Mouse (Mus musculus) liver, postnatal 0 days (tissue): Measurements from ENCODE around the gene Hjurp. TPM values are rescaled to one million over a fixed set of nuclear protein-coding genes. Genes with fewer than 3 reads are reported as not detected.

Source experiments
- ATAC-seq: fragments of 200-750 bp; cut with Nextera tagmentation; 2 replicates; pipeline ENCODE4 v1.8.0; 2017; ENCODE audit warnings: mild to moderate bottlenecking, moderate library complexity
- DNase-seq: peaks from one replicate; pipeline ENCODE4 v3.0.0-alpha.2; 2016
- H3K27ac ChIP-seq: fragments of 300-500 bp; sonication (generic); 2 replicates; pipeline ENCODE4 v1.5.1; 2014; ENCODE audit warnings: antibody characterized with exemption, moderate library complexity, mild to moderate bottlenecking, low read depth
- H3K27me3 ChIP-seq: fragments of 300-500 bp; sonication (generic); 2 replicates; pipeline ENCODE4 v1.6.1; 2014; ENCODE audit warnings: low read length, control low read depth, mixed read lengths; ENCODE audit not compliant: insufficient read depth
- H3K36me3 ChIP-seq: fragments of 300-500 bp; sonication (generic); replicated peaks from 2 replicates; pipeline ENCODE4 v1.6.1; 2014; ENCODE audit warnings: mild to moderate bottlenecking, control low read depth, low read length, moderate library complexity, mixed read lengths; ENCODE audit not compliant: insufficient read depth
- H3K4me1 ChIP-seq: fragments of 300-500 bp; sonication (generic); 2 replicates; pipeline ENCODE4 v1.6.1; 2014; ENCODE audit warnings: antibody characterized with exemption, mild to moderate bottlenecking, control low read depth; ENCODE audit not compliant: insufficient read depth
- H3K4me2 ChIP-seq: fragments of 300-500 bp; sonication (generic); 2 replicates; pipeline ENCODE4 v1.6.1; 2014; ENCODE audit warnings: low read depth, mild to moderate bottlenecking, low read length, moderate library complexity, mixed read lengths
- H3K4me3 ChIP-seq: fragments of 300-500 bp; sonication (generic); 2 replicates; pipeline ENCODE4 v1.5.1; 2014; ENCODE audit warnings: low read depth, low read length
- H3K9ac ChIP-seq: fragments of 300-500 bp; sonication (generic); replicated peaks from 2 replicates; pipeline ENCODE4 v1.6.1; 2014; ENCODE audit warnings: mild to moderate bottlenecking, moderate library complexity
- H3K9me3 ChIP-seq: fragments of 300-500 bp; sonication (generic); 2 replicates; pipeline ENCODE4 v1.6.1; 2016; ENCODE audit warnings: mild to moderate bottlenecking, control low read depth, low read length, mixed read lengths
- CTCF ChIP-seq: sonication (generic); IDR thresholded peaks from 2 replicates; pipeline ENCODE4 v1.5.1; 2016; ENCODE audit warnings: antibody characterized with exemption, low read depth
- EP300 ChIP-seq: IDR thresholded peaks from 2 replicates; pipeline ENCODE4 v1.6.1; 2016; ENCODE audit warnings: antibody characterized with exemption, low read depth, mild to moderate bottlenecking
- WGBS: fragments of 180-500 bp; shearing (Covaris S2); extraction: QIAGEN DNeasy Blood & Tissue Kit; methylation state at CpG from one replicate; pipeline ENCODE4 v1.1.7; 2014; ENCODE audit not compliant: insufficient replicate concordance; 5-methylcytosine and 5-hydroxymethylcytosine counted together
- polyA plus RNA-seq: library from polyadenylated mRNA; unstranded; fragments of >200 nt; fragmentation: Nextera tagmentation; extraction: Ambion mirVana; gene quantifications from 2 replicates; pipeline ENCODE4 v1.2.1, GENCODE M21; 2015

The Hjurp gene
- polyA plus RNA-seq, 1 experiment from 2014 or later, result 37.0 TPM

DNA sequence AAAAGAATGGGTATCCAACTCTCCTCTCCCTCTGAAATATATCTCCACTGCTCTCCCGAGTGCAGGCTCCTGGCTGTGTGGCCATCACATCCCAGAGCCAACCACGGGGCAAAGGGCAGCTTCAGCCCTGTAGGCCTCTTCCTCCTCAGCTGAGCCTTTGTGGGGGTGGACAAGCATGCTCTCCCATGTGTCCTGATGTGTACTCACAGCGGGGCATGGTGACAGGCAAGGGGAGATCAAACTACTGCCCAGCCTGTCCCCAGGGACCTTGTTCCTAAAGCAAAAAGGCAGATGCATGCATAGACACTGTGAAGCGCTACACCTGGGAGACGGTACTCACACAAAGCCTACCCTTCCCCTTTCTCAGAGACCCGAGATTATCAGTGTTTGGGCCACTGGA is 17.3 kb downstream of the Hjurp start:
- peak; percentile 94 for DNase-seq

DNA sequence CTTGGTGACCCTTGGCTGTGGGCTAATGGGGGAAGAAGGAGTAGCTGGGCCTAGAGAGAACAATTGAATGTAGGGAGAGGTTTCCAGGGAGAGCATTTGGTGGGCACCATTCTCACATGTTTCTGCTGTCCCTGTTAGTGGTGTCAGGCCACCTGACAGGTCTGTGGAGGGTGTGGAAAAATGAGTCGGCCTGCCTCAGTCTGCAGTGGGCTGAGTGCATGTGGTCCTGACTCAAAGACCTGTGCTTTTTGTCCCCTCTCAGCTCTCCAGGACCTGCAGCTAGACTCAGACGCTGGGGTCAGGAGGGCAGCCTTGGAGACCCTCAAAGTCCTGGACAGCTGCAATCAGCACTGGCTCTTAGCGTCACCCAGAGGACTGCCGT is 17.8 kb downstream of the Hjurp start:
- TF ChIP-seq CTCF, result no peak
- TF ChIP-seq EP300, result no peak
- Histone ChIP-seq H3K4me2 (no peak overlapping the region), H3K4me3 (no peak overlapping the region), H3K27me3 (no peaks in the 10 kb centered on the region), H3K4me1 (peaks cover 54% of the 10 kb centered on the region), H3K27ac (peak overlapping the region; percentile 53), H3K9me3 (no peaks in the 10 kb centered on the region), H3K36me3 (peaks cover 36% of the 10 kb centered on the region), H3K9ac (0 out of 2 replicates have a peak overlapping the region, but pooled peaks have one; percentile 1)
- DNase-seq, result no peak
- WGBS, result 70% methylated on average over 4 of the region's 4 CpGs
- peak; percentile 4 for ATAC-seq

More for the DNA sequence above, 17.3 kb downstream of the Hjurp start:
- H3K27ac ChIP-seq, result peak overlapping the region; percentile 53
- H3K4me1 ChIP-seq, result peaks cover 54% of the 10 kb centered on the region
- peaks cover 41% of the 10 kb centered on the region for H3K36me3 ChIP-seq
- TF ChIP-seq CTCF (no peak), EP300 (no peak)
- H3K4me2 ChIP-seq, result peak overlapping the region; percentile 1; the same call in 1 of the 2 replicates
- peak; percentile 83 for ATAC-seq
- 0 out of 2 replicates have a peak overlapping the region, but pooled peaks have one; percentile 1 for H3K9ac ChIP-seq
- 50% methylated on average over 6 of the region's 6 CpGs for WGBS
- no peaks in the 10 kb centered on the region for H3K27me3 ChIP-seq
- no peak overlapping the region for H3K4me3 ChIP-seq
- no peaks in the 10 kb centered on the region for H3K9me3 ChIP-seq

DNA sequence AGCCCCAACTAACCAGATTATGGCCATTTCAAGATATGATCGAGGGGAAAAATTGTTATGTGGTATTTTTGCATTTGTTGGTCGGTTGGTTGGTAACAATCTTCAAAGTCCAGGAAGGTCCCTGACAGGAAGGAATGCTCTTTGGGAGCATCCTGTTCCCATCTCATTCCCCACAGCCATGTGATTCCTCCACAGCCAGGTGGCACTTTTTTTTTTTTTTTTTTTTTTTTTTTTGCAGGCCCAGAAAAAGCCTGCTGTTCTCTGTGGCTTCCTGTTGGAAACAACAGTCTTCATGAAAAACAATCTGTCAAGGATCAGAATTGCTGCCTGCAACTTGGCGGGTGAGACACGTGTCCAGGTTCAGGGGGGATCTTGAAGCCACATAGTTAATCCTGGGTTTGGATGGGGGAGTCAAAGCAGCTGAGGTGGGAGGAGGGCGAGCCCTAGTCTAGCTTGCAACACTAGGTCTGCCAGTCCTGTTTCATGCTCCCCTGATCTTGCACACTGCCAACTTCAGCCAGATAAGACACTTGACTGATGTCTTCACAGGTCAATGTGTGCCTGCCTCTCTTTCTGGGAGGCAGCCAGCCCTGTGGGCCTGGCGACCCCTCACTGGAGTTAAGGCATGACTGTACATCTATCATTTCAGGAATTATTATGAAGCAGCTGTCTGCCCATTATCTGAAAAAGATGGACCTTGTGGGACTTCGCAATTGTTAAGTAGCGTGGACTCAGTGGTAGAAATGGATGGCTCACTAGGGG is 18.4 kb downstream of the Hjurp start:
- DNase-seq (no peak), ATAC-seq (no peak)
- Histone ChIP-seq H3K36me3 (peaks cover 30% of the 10 kb centered on the region), H3K4me3 (no peak overlapping the region), H3K4me2 (no peak overlapping the region), H3K4me1 (peaks cover 54% of the 10 kb centered on the region), H3K9ac (0 out of 2 replicates have a peak overlapping the region, but pooled peaks have one; percentile 1), H3K27me3 (no peaks in the 10 kb centered on the region), H3K9me3 (no peaks in the 10 kb centered on the region), H3K27ac (peak overlapping the region; percentile 53)
- WGBS, result 60% methylated on average over 8 of the region's 8 CpGs
- TF ChIP-seq CTCF, result no peak
- TF ChIP-seq EP300, result no peak

DNA sequence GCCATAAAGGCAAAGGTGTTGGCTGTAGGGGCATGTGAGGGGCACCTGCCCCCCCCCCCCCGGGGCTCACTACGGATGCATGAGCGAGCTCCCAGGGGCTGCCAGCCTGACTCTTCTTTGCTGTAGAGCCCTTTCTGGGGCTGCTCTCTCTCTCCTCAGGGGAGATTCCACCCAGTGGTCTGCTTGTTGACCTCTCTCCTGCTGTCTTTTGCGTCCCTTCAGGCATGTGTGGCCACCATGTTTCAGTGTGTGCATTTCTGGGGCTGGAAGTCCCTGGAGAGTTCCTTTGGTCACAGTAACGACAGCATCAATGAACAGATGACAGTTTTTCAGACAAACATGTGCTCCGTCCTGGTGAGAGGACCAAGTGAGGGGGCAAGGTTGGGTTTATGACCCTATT is 19.1 kb downstream of the Hjurp start:
- Histone ChIP-seq H3K27ac (no peak overlapping the region), H3K9ac (no peak overlapping the region), H3K4me1 (peaks cover 60% of the 10 kb centered on the region), H3K4me2 (no peak overlapping the region), H3K36me3 (peaks cover 23% of the 10 kb centered on the region), H3K4me3 (no peak overlapping the region), H3K27me3 (no peaks in the 10 kb centered on the region), H3K9me3 (no peaks in the 10 kb centered on the region)
- ATAC-seq, result no peak
- no peak for DNase-seq
- TF ChIP-seq EP300, result no peak
- no peak for TF ChIP-seq CTCF
- WGBS, result 60% methylated on average over 6 of the region's 6 CpGs

DNA sequence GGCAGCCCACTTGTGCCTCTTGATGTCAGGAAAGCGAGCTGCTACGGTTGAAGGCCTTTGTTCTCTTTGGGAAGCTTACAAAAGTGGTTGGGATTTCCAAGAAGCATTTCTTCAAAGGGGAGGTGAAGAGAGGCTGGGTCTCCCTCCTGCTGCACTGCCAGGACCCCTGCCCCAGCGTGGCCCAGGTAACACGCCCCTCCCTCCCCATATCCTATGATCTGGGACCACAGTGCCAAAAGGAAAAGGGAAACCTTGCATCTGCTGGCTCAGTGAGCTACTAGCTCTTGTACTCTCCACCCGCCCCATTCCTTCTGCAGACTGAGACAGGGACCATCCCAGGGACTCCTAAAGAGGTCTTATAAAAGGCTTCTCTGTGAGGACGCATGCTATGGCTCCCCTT is 19.8 kb downstream of the Hjurp start:
- Histone ChIP-seq H3K4me2 (no peak overlapping the region), H3K9me3 (no peaks in the 10 kb centered on the region), H3K36me3 (peaks cover 16% of the 10 kb centered on the region), H3K9ac (no peak overlapping the region), H3K4me3 (no peak overlapping the region), H3K4me1 (peaks cover 65% of the 10 kb centered on the region), H3K27ac (no peak overlapping the region), H3K27me3 (no peaks in the 10 kb centered on the region)
- 75% methylated on average over 6 of the region's 6 CpGs for WGBS
- DNase-seq, result no peak
- ATAC-seq, result no peak
- TF ChIP-seq CTCF (no peak), EP300 (no peak)

DNA sequence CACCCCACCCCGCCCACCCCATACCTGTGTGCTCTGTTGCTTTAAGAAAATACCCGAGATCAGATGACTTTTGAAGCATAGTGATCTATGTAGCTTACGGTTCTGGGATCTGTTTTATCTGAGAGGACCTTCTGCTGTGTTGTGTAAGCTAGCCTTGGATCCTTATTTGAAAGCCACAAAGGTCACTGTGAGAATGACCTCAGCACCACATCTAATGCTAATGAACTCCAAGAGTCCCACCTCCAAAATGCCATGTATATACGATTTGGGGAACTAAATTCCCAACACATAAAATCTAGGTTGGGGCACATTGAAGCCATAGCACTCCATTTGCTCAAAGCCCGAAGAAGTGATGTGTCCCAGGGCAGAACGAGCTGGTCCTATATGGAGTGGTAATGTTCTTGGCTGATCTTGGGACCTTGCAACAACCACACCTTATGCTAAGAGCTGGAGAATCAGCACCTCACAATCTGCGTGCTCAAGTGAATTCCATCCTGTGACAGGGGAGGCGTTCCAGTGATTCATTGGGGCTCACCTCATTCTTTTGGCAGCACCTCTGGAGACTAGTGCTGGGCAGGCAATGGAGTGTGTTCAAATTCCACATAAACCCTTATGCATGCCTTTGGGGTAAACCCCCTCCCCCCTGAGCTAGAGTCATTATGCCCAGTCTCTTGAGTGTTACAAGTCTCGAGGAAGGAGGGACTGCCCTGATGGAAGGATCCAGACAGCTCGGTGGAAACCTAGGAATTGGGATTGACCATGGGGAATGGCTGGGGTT is 20.4 kb downstream of the Hjurp start:
- Histone ChIP-seq H3K9me3 (0 out of 2 replicates have a peak, but pooled peaks cover 2% of the 10 kb centered on the region), H3K27ac (no peak overlapping the region), H3K4me2 (no peak overlapping the region), H3K4me1 (peaks cover 59% of the 10 kb centered on the region), H3K36me3 (peaks cover 10% of the 10 kb centered on the region), H3K9ac (no peak overlapping the region), H3K4me3 (no peak overlapping the region), H3K27me3 (no peaks in the 10 kb centered on the region)
- TF ChIP-seq CTCF, result no peak
- no peak for TF ChIP-seq EP300
- WGBS, result 71% methylated on average over 10 of the region's 10 CpGs
- ATAC-seq (no peak), DNase-seq (no peak)
